Mouse (Mus musculus) spleen, embryonic (tissue): Measurements from ENCODE around the gene Rbm33.

Experiments used
- CTCF ChIA-PET: fragments of 350-600 bp; sonication (Branson Sonifier 250); formaldehyde crosslinking; loops from one replicate; lab custom pipeline; 2022; lab: Charles Lee

Rbm33 gene

GRCm38 (mm10) chr5:28316722-28317245 lies at the start of gene Rbm33:
Rbm33 (plus strand) TSS chr5:28317121.
- CTCF ChIA-PET = interaction anchor here (1.2 kb wide), 1 partner anchor 43 kb away, joined by 6 read pairs; no protein-coding TSS in a partner anchor

DNA sequence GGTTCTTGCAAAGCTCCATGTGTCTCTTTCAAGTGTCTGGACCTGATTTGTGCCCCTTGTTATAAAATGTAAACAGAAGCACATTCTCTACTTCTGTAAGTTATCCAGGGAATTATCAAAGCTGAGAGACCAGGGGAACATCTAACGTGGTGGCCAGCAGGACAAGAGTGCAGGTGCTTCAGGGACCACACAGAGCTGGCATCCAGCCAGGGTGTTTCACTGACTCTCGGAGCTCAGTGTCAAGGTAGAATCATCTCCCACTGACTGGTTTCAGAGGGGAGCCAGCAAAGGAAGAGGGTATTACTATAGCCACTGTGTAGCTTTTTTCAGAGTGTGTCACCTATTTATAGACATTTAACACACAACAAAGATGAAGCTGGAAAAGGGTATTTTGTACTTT lies 49.3 kb upstream of the Rbm33 start:
- CTCF ChIA-PET = no interaction called here

GRCm38 (mm10) chr5:28269469-28269991 lies 47.4 kb upstream of the Rbm33 start:
- CTCF ChIA-PET = interaction anchor here (0.7 kb wide), 1 partner anchor 25 kb away, joined by 4 read pairs; no protein-coding TSS in a partner anchor

- CTCF ChIA-PET = interaction anchor here (0.8 kb wide), 1 partner anchor 21 kb away, joined by 3 read pairs; no protein-coding TSS in a partner anchor
Observed at GRCm38 (mm10) chr5:28272836-28273235, 44.1 kb upstream of the Rbm33 start.

- CTCF ChIA-PET = no interaction called here
Observed at GRCm38 (mm10) chr5:28277279-28277678, 39.6 kb upstream of the Rbm33 start.

- CTCF ChIA-PET = interaction anchor here (0.6 kb wide), 1 partner anchor 18 kb away, joined by 3 read pairs; no protein-coding TSS in a partner anchor
Observed at GRCm38 (mm10) chr5:28289111-28289510, 27.8 kb upstream of the Rbm33 start.

DNA sequence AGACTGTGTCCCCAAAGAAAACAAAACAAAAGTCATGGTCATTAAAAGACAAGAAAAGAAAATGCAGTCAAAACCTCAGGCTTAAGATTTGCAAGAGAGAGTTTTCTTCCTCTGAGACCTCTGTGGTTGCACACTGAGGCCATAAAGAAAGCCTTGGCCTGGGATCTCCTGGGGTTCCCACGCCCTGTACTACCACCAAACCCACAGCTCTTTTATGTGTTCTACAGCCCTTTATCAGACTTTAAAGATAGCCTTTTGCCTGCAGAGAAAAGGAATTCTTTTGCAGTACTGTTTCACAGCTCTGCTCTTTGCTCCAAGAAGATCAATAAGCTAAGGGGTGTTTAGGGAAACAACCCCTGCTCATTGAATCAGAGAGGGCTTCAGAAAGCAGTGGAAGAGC lies 26.3 kb upstream of the Rbm33 start:
- CTCF ChIA-PET = interaction anchor here (0.6 kb wide), 1 partner anchor 22 kb away, joined by 6 read pairs; no protein-coding TSS in a partner anchor

- CTCF ChIA-PET = interaction anchor here (0.6 kb wide), 1 partner anchor 21 kb away, joined by 6 read pairs; no protein-coding TSS in a partner anchor
Observed at GRCm38 (mm10) chr5:28291118-28291850, 25.6 kb upstream of the Rbm33 start.

DNA sequence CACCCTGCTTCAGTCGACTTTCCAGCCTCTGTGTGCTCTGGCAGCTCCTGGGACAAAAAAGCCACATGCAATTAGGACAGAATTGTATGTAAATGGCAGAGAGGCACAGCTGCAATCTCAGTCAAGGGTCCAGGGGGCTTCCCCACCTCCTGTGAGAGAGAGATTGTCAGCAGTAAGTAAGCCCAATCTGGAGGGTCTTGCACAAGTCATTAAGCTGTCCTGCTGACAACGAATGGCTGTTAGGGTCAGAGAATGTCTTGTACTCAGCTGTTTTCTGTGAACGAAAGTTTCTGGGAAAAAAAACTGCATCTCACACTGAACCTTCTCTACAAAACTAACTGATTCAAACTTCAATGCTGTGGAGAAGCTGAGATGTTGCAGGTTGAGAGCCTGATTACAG lies 24.6 kb upstream of the Rbm33 start:
- CTCF ChIA-PET = interaction anchor here (0.6 to 0.9 kb wide), 2 partner anchors 31 to 37 kb away, joined by 6 to 11 read pairs; no protein-coding TSS in a partner anchor

DNA sequence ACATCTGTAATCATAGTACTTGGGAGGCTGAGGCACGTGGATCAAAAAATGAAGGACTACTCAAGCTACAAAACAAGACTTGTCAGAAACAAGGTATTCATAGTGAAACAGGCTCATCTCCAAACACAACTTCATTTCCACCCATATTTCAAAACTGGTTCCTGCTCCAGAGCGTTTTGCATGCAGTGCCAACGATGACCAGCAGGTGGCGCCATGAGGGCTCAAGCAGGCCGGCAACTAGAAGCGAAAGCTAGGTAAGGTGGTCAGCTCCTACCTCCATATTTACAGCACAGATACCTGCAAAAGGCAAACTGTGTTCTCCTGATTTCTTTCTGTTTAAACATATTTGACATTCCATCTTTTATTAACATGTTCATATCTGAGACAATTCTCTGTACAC lies 22.9 kb upstream of the Rbm33 start:
- CTCF ChIA-PET = interaction anchor here (0.6 to 1.6 kb wide), 7 partner anchors 12 to 121 kb away, joined by 3 to 8 read pairs (median 3); no protein-coding TSS in a partner anchor

DNA sequence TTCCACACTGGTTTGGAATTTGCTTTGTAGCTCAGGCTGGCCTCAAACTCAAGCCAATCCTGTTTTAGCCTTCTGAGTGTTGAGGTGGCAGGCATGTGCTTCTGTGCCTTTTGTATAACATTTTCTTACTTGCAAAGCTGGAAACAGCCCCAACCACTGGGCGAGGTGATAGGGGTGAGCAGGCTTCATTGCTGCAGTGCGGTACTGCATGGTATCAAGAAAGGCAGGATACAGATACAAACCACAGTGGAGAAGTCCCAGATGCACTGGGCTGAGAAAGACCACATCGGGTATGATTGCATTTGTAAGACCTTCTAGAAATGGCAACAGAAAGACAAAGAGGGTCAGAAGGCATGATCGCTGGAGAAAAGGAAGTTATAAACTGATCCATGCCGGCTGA lies 18.8 kb upstream of the Rbm33 start:
- CTCF ChIA-PET = no interaction called here

DNA sequence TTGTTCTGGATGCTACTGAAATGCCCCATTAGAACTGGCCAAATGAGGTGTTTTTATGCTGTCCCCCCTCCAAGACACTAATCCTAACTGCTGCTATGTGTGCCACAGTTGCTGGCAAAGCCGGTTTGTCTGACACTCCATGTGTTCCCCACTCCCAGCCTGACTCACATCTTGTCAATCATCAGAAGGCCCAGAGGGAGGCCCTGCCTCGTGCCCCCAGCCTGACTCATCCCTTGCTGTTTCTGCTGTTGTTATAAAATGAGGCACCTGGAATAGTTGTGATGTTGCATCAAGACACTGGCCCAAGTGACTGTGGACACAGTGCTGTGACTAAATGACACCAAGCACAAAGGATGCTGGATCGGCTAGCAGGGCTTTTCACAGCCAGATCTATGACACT lies 18.2 kb upstream of the Rbm33 start:
- CTCF ChIA-PET = no interaction called here

DNA sequence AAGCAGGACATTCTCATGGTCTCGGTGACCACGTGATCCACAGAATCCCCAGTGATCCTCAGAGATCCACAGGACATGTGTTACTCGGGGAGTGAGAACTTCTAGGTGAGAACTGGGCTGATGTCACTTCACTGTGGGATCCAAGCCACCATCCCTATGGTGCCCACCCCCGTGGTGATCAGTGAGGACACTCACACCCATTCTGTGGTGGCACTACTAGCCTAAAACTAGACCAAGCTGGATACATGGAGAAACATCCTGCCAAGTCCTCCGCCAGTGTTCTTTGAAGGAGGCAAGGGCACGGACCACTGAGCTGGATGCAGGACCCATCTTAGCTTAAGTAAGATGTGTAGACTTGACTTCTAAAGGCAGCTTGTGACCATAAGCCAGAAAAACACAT lies 17.6 kb upstream of the Rbm33 start:
- CTCF ChIA-PET = no interaction called here

GRCm38 (mm10) chr5:28302671-28303070 lies 14.2 kb upstream of the Rbm33 start:
- CTCF ChIA-PET = no interaction called here

DNA sequence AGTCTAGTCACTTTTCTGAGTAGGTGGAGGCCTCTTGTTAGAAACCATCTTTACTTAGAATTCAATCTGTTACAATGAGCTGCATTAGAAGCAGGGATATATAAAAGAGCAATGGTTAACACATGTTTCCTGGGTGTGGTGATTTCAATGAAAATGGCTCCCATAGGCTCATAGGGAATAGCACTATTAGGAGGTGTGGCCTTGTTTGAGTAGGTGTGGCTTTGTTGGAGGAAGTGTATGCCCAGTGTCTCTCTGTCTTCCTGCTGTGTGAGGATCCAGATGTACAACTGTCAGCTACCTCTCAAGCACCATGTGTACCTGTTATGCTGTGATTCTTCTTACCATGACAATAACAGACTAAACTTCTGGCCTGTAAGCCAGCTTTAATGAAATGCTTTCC lies 12.4 kb upstream of the Rbm33 start:
- CTCF ChIA-PET = no interaction called here

DNA sequence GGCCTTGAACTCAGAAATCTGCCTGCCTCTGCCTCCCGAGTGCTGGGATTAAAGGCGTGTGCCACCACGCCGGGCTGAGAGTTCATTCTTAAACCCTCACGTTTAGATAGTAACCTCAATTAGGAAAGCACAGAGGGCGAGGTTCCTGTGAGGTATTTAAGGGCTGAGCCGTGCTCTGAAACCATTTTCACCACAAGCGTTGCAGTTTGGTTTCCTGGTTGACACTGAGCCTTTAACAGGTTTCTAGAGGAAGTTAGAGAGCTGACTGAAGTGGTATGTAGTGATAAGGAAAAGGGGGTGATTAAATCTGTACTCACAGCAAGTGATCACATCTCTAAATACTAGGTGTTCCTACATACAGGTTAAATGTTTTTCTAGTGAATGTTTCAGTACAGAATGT lies 1.4 kb upstream of the Rbm33 start:
- CTCF ChIA-PET = no interaction called here

DNA sequence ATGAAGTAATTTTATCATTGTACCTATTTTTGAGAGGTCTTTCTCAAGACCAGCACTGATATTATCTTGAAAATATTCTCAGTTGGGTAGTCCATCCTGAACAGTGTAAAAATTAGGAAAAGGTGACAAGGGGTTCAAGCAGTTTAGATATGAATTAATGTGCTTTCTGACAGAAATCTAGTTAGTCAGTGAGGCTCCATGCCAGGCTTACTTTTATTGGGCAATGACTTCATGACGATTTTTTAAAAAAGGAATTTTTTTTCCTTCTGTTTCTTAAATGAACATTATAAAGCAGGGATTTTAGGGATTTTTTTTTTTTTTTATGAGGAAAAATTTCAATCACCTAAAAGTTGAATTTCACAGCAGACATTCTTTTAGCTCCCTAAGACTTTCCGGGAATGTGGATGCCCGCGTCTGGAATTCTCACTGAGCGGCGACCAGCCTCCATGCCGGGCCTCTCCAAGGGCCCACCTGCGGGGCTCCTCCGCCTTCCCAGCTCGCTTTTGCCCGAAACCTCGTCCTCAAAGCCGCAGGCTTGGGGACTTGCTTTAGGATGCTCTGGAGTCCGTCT lies 685 bp upstream of the Rbm33 start:
- CTCF ChIA-PET = no interaction called here

DNA sequence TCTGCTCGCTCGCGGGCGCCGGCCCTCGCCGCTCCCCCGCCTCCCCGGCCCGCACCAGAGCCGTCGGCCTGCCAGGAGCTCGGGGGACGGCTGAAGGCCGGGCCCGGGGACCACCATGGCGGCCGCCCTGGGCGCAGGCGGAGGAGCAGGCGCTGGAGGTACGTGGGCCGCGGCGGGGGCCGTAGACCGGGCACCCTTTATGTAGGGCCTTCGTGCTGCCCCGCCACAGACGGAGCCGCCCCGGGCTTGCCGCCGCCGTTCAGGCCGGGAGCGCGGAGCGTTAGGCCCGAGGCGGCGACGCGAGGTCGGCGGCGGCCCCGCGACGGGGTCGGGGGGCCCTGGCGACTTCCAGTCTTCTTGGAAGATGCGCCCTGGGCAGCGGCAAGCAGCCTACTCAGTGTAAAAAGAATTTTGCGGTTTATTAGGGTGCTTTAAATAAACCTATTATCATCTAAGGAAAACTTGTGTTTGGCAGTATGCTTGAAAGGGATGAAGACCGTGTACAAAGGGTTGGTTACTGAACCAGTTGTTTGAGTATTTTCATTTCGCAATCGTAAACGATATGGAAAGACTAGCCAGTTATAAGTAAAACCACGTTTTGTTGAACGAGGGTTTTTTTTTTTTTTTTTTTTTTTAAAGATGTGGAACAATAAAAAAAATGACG lies 464 bp downstream of the Rbm33 start:
- CTCF ChIA-PET = interaction anchor here (1.1 to 1.2 kb wide), 2 partner anchors 12 to 42 kb away, joined by 3 to 6 read pairs; no protein-coding TSS in a partner anchor

DNA sequence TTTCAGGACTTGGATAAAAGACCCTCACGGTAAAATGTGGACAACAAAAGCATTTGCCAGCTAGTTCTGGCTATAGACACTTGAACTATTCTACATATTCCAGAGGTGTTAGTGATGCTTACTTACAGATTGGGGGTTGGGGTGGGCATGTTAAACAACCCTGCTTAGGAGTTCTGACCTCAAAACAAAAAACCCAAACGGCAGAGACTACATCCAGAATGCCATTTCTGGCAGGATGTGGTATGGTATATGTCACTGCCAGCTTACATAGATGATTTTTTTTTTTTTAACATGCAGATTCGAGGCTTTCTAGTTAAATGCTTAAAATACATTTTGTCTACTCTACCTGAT lies 971 bp downstream of the Rbm33 start:
- CTCF ChIA-PET = interaction anchor here (1.1 to 1.2 kb wide), 2 partner anchors 11 to 42 kb away, joined by 3 to 6 read pairs; no protein-coding TSS in a partner anchor

DNA sequence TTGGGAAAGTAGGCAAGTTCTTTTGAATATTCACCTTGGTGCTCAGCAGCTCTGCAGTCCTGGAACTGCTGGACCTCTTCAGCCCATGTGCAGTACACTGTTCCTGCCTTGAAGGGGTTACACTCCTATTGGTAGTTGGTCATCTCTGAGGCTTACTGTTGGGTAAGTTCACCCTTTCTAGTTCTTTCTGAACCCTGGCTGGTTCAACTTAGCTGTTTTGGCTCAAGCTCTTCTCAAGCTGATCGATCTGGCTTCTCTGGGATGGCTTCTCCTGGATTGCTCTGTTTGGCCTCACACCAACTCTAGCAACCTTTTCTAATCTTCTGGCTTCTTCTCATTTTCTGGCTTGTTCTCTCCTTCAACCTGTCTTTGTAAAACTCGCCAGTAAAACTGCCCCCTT lies 1.8 kb downstream of the Rbm33 start:
- CTCF ChIA-PET = no interaction called here

DNA sequence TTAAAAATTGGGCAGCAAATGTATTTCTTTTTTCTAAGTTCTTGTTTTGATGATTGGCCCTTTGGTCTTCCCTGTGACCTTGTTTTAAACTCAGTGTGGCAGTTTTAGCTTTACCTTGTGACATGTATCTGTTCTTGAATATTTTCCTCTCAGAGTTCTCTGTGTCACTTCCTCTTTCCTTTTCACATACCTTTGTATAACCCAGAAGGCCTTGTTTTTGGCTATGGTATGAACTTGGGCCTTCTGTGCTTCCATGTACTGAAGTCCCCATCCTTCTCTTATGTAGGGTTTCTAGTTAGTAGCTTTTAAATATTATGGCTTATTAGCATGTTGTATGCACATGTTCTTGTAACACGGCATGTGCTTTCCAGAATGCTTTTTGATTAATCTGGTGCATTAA lies 4.8 kb downstream of the Rbm33 start:
- CTCF ChIA-PET = no interaction called here

GRCm38 (mm10) chr5:28322189-28322588 lies 5.3 kb downstream of the Rbm33 start:
- CTCF ChIA-PET = no interaction called here
